Mouse (Mus musculus) hindbrain, embryonic 16.5 days (tissue): ENCODE results near the gene Cox17. TPM values are rescaled to one million over a fixed set of nuclear protein-coding genes. Genes with fewer than 3 reads are reported as not detected.

Source experiments
- ATAC-seq: fragments of 200-750 bp; cut with Nextera tagmentation; 2 replicates; pipeline ENCODE4 v1.8.0; 2017; ENCODE audit warnings: moderate TSS enrichment, moderate library complexity
- H3K27ac ChIP-seq: fragments of 300-500 bp; sonication (generic); 2 replicates; pipeline ENCODE4 v1.5.1; 2014; ENCODE audit warnings: low read depth, mild to moderate bottlenecking, control low read depth, low read length, moderate library complexity
- H3K27me3 ChIP-seq: fragments of 300-500 bp; sonication (generic); replicated peaks from 2 replicates; pipeline ENCODE4 v1.6.1; 2014; ENCODE audit warnings: low read length; ENCODE audit not compliant: control insufficient read depth, insufficient read depth
- H3K36me3 ChIP-seq: fragments of 300-500 bp; sonication (generic); 2 replicates; pipeline ENCODE4 v1.6.1; 2014; ENCODE audit warnings: mild to moderate bottlenecking, low read length, moderate library complexity, mixed read lengths; ENCODE audit not compliant: control insufficient read depth, insufficient read depth
- H3K4me1 ChIP-seq: fragments of 300-500 bp; sonication (generic); 2 replicates; pipeline ENCODE4 v1.6.1; 2014; ENCODE audit warnings: low read depth, low read length; ENCODE audit not compliant: control insufficient read depth, insufficient read depth
- H3K4me2 ChIP-seq: fragments of 300-500 bp; sonication (generic); 2 replicates; pipeline ENCODE4 v1.6.1; 2014; ENCODE audit warnings: mild to moderate bottlenecking, low read length, control low read depth, moderate library complexity
- H3K4me3 ChIP-seq: fragments of 300-500 bp; sonication (generic); 2 replicates; pipeline ENCODE4 v1.5.1; 2014; ENCODE audit warnings: mild to moderate bottlenecking, low read length, control low read depth, moderate library complexity
- H3K9ac ChIP-seq: fragments of 300-500 bp; sonication (generic); 2 replicates; pipeline ENCODE4 v1.6.1; 2014; ENCODE audit warnings: low read depth, mild to moderate bottlenecking, control low read depth, low read length, moderate library complexity
- H3K9me3 ChIP-seq: fragments of 300-500 bp; sonication (generic); 2 replicates; pipeline ENCODE4 v1.6.1; 2014; ENCODE audit warnings: mild to moderate bottlenecking, low read length, moderate library complexity; ENCODE audit not compliant: control insufficient read depth
- WGBS: fragments of 180-500 bp; shearing (Covaris S2); extraction: QIAGEN DNeasy Blood & Tissue Kit; methylation state at CpG from one replicate; pipeline ENCODE4 v1.1.7; 2014; 5-methylcytosine and 5-hydroxymethylcytosine counted together
- polyA plus RNA-seq: library from polyadenylated mRNA; unstranded; fragments of >200 nt; fragmentation: Nextera tagmentation; extraction: Ambion mirVana; gene quantifications from 2 replicates; pipeline ENCODE4 v1.2.1, GENCODE M21; 2015

Cox17 gene
- polyA plus RNA-seq, 1 experiment from 2014 or later = 71.9 TPM

DNA sequence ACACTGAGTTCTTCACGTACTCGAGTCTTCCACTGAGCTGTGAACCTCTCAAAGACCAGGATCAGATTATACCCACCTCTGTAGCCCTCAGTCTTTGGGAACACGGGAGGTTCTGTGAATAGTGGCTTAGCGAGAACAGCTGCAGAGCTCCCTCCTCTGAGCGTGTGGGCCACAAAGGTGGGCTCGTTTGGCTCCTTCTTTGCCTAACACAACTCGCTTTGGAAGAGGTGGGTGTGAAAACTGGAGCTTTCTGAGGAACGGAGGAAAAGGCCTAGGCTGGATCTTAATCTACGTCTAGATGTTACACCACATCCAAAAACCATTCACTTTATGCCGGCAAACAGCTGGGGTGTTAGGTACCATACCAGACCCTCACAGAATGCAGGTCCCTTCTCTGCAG, 18.6 kb downstream of the Cox17 start:
- Histone ChIP-seq H3K27me3 (no peaks in the 10 kb centered on the region), H3K9ac (no peak overlapping the region), H3K36me3 (no peaks in the 10 kb centered on the region), H3K27ac (no peak overlapping the region), H3K4me1 (no peaks in the 10 kb centered on the region), H3K9me3 (no peaks in the 10 kb centered on the region), H3K4me2 (no peak overlapping the region), H3K4me3 (no peak overlapping the region)
- ATAC-seq = no peak
- WGBS = 84% methylated on average over 10 of the region's 10 CpGs

- H3K36me3 ChIP-seq = no peaks in the 10 kb centered on the region
- H3K27ac ChIP-seq = no peak overlapping the region
- WGBS = 98% methylated on average over 4 of the region's 4 CpGs
- no peak overlapping the region for H3K9ac ChIP-seq
- H3K9me3 ChIP-seq = no peaks in the 10 kb centered on the region
- H3K4me2 ChIP-seq = no peak overlapping the region
- no peaks in the 10 kb centered on the region for H3K4me1 ChIP-seq
- H3K27me3 ChIP-seq = no peaks in the 10 kb centered on the region
- ATAC-seq = no peak
- H3K4me3 ChIP-seq = no peak overlapping the region
These were observed 19.4 kb downstream of the Cox17 start for GRCm38 (mm10) chr16:38366231-38366630.

GRCm38 (mm10) chr16:38368336-38368735, 21.5 kb downstream of the Cox17 start:
- 55% methylated on average over 10 of the region's 10 CpGs for WGBS

GRCm38 (mm10) chr16:38369000-38369399, 22.2 kb downstream of the Cox17 start:
- WGBS = 85% methylated on average over 7 of the region's 7 CpGs
- H3K9ac ChIP-seq = no peak overlapping the region
- H3K4me3 ChIP-seq = no peak overlapping the region
- H3K4me1 ChIP-seq = no peaks in the 10 kb centered on the region
- no peaks in the 10 kb centered on the region for H3K36me3 ChIP-seq
- no peaks in the 10 kb centered on the region for H3K9me3 ChIP-seq
- H3K27me3 ChIP-seq = no peaks in the 10 kb centered on the region
- H3K4me2 ChIP-seq = no peak overlapping the region
- ATAC-seq = no peak
- no peak overlapping the region for H3K27ac ChIP-seq

More at GRCm38 (mm10) chr16:38368336-38368735, 21.5 kb downstream of the Cox17 start:
- no peaks in the 10 kb centered on the region for H3K4me1 ChIP-seq
- ATAC-seq = 0 out of 2 replicates have a peak, but pooled peaks have one; percentile 40
- H3K9me3 ChIP-seq = no peaks in the 10 kb centered on the region
- H3K4me3 ChIP-seq = no peak overlapping the region
- H3K27ac ChIP-seq = no peak overlapping the region
- no peak overlapping the region for H3K4me2 ChIP-seq
- H3K27me3 ChIP-seq = no peaks in the 10 kb centered on the region
- no peaks in the 10 kb centered on the region for H3K36me3 ChIP-seq
- no peak overlapping the region for H3K9ac ChIP-seq

- H3K9ac ChIP-seq = no peak overlapping the region
- H3K9me3 ChIP-seq = no peaks in the 10 kb centered on the region
- WGBS = 89% methylated on average over 8 of the region's 8 CpGs
- ATAC-seq = no peak
- H3K27ac ChIP-seq = no peak overlapping the region
- no peaks in the 10 kb centered on the region for H3K36me3 ChIP-seq
- H3K4me2 ChIP-seq = no peak overlapping the region
- H3K4me3 ChIP-seq = no peak overlapping the region
- no peaks in the 10 kb centered on the region for H3K27me3 ChIP-seq
- H3K4me1 ChIP-seq = no peaks in the 10 kb centered on the region
These were observed 22.6 kb downstream of the Cox17 start for GRCm38 (mm10) chr16:38369431-38369830.

GRCm38 (mm10) chr16:38369992-38370484, 23.2 kb downstream of the Cox17 start:
- ATAC-seq = no peak
- no peak overlapping the region for H3K9ac ChIP-seq

GRCm38 (mm10) chr16:38370633-38371374, 24.0 kb downstream of the Cox17 start:
- no peak overlapping the region for H3K27ac ChIP-seq
- H3K36me3 ChIP-seq = no peaks in the 10 kb centered on the region
- WGBS = 88% methylated on average over 8 of the region's 8 CpGs
- H3K27me3 ChIP-seq = no peaks in the 10 kb centered on the region
- no peaks in the 10 kb centered on the region for H3K9me3 ChIP-seq
- H3K4me3 ChIP-seq = no peak overlapping the region
- H3K9ac ChIP-seq = no peak overlapping the region
- no peak overlapping the region for H3K4me2 ChIP-seq
- H3K4me1 ChIP-seq = peaks cover 1% of the 10 kb centered on the region; the same call in 1 of the 2 replicates
- no peak for ATAC-seq

More at GRCm38 (mm10) chr16:38369992-38370484, 23.2 kb downstream of the Cox17 start:
- Histone ChIP-seq H3K4me1 (no peaks in the 10 kb centered on the region), H3K4me2 (no peak overlapping the region), H3K27ac (no peak overlapping the region), H3K27me3 (no peaks in the 10 kb centered on the region), H3K36me3 (no peaks in the 10 kb centered on the region), H3K9me3 (no peaks in the 10 kb centered on the region), H3K4me3 (no peak overlapping the region)
- 82% methylated on average over 4 of the region's 4 CpGs for WGBS

- Histone ChIP-seq H3K36me3 (no peaks in the 10 kb centered on the region), H3K9ac (no peak overlapping the region), H3K4me1 (peaks cover 6% of the 10 kb centered on the region; the same call in 1 of the 2 replicates), H3K4me3 (no peak overlapping the region), H3K9me3 (no peaks in the 10 kb centered on the region), H3K4me2 (no peak overlapping the region), H3K27me3 (no peaks in the 10 kb centered on the region), H3K27ac (no peak overlapping the region)
- ATAC-seq = no peak
- 89% methylated on average over 15 of the region's 15 CpGs for WGBS
These were observed 25.0 kb downstream of the Cox17 start for GRCm38 (mm10) chr16:38371705-38372296.

DNA sequence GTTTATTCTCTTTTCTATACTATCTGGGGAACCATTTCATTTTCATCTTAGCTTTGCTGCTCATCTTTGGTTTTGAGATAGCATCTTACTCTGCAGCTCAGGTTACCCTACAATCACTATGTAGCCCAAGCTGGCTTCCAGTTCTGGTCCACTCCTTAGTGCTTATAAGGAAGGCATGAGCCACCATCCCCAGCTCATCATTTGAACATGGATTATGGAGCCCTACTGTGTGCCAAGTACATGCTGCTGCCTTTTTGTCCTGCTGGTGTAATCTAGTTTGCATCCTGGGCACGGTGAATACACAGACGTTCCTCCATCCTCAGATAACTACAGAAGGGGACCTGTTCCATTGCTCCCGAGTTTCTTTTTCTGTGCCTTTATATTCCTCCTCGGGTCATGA, 26.1 kb downstream of the Cox17 start:
- 81% methylated on average over 4 of the region's 4 CpGs for WGBS
- H3K27me3 ChIP-seq = no peaks in the 10 kb centered on the region
- H3K27ac ChIP-seq = no peak overlapping the region
- H3K9me3 ChIP-seq = no peaks in the 10 kb centered on the region
- peaks cover 6% of the 10 kb centered on the region; the same call in 1 of the 2 replicates for H3K4me1 ChIP-seq
- H3K9ac ChIP-seq = no peak overlapping the region
- no peak overlapping the region for H3K4me2 ChIP-seq
- H3K4me3 ChIP-seq = no peak overlapping the region
- H3K36me3 ChIP-seq = no peaks in the 10 kb centered on the region
- ATAC-seq = no peak
